Mouse (Mus musculus) gastrocnemius, postnatal 14 days (tissue): ENCODE results near the gene Tbc1d22a. TPM values are rescaled to one million over a fixed set of nuclear protein-coding genes. Genes with fewer than 3 reads are reported as not detected.

ENCODE experiments used
- DNase-seq: peaks from one replicate; pipeline ENCODE4 v3.0.0; 2021; ENCODE audit warnings: mixed read lengths
- intact Hi-C: fragments of 180-260 bp; cut with DNase I; formaldehyde crosslinking; loops from one replicate; pipeline ENCODE4 v1.15.1; 2025; ENCODE audit warnings: low total_unique reads
- long read RNA-seq, 2 experiments: library from polyadenylated mRNA; stranded (forward); transcript quantifications; one replicate each; pipeline ENCODE4 v2.0.0; 2021
- total RNA-seq, 2 experiments: library from RNA; stranded (reverse); gene quantifications; 2 replicates each; pipeline ENCODE4 v1.2.3; 2021

Tbc1d22a gene
- 10 to 100 TPM; 10.4 to 11.9 TPM for total RNA-seq
- long read RNA-seq, experiment 1, transcript Tbc1d22a-201 (13 exons, 3,229 nt): major isoform, 11 of 17 reads
- long read RNA-seq, experiment 1, partial matches to known transcripts: 2 of 17 reads
- long read RNA-seq, experiment 1, other reads (novel, unspliced or antisense): 4 of 17 reads
- long read RNA-seq, experiment 2, transcript Tbc1d22a-201 (13 exons, 3,229 nt): major isoform, 15 of 19 reads
- long read RNA-seq, experiment 2, partial matches to known transcripts: 0 of 19 reads
- long read RNA-seq, experiment 2, other reads (novel, unspliced or antisense): 4 of 19 reads

- peak; percentile 91 for DNase-seq
- intact Hi-C loops: no loop called here
These were observed at the start of gene Tbc1d22a for GRCm38 (mm10) chr15:86213753-86214548. TSS of gene Tbc1d22a (plus strand) at chr15:86214459.

GRCm38 (mm10) chr15:86164718-86165345 is 49.4 kb upstream of the Tbc1d22a start:
- intact Hi-C loops: no loop called here
- no peak for DNase-seq

GRCm38 (mm10) chr15:86165811-86166590 is 48.3 kb upstream of the Tbc1d22a start:
- no peak for DNase-seq
- intact Hi-C loops: no loop called here

- no peak for DNase-seq
- intact Hi-C loops: no loop called here
These were observed 47.1 kb upstream of the Tbc1d22a start for GRCm38 (mm10) chr15:86167032-86167655.

- DNase-seq: no peak
- intact Hi-C loops: no loop called here
These were observed 46.3 kb upstream of the Tbc1d22a start for GRCm38 (mm10) chr15:86167787-86168504.

- DNase-seq: no peak
- intact Hi-C loops: no loop called here
These were observed 45.8 kb upstream of the Tbc1d22a start for GRCm38 (mm10) chr15:86168505-86168867.

- intact Hi-C loops: no loop called here
- no peak for DNase-seq
These were observed 45.1 kb upstream of the Tbc1d22a start for GRCm38 (mm10) chr15:86168941-86169816.

- intact Hi-C loops: no loop called here
- no peak for DNase-seq
These were observed 44.5 kb upstream of the Tbc1d22a start for GRCm38 (mm10) chr15:86169817-86170110.

- intact Hi-C loops: no loop called here
- DNase-seq: no peak
These were observed 42.9 kb upstream of the Tbc1d22a start for GRCm38 (mm10) chr15:86171316-86171715.

GRCm38 (mm10) chr15:86172124-86172523 is 42.1 kb upstream of the Tbc1d22a start:
- intact Hi-C loops: no loop called here
- no peak for DNase-seq

- intact Hi-C loops: no loop called here
- no peak for DNase-seq
These were observed 41.7 kb upstream of the Tbc1d22a start for GRCm38 (mm10) chr15:86172526-86172925.

- peak; percentile 55 for DNase-seq
- intact Hi-C loops: no loop called here
These were observed 40.9 kb upstream of the Tbc1d22a start for GRCm38 (mm10) chr15:86173136-86173985.

- intact Hi-C loops: no loop called here
- no peak for DNase-seq
These were observed 38.8 kb upstream of the Tbc1d22a start for GRCm38 (mm10) chr15:86175253-86176050.

- intact Hi-C loops: no loop called here
- no peak for DNase-seq
These were observed 38.1 kb upstream of the Tbc1d22a start for GRCm38 (mm10) chr15:86176166-86176565.

- intact Hi-C loops: no loop called here
- DNase-seq: no peak
These were observed 37.2 kb upstream of the Tbc1d22a start for GRCm38 (mm10) chr15:86176771-86177702.
